Mouse (Mus musculus) MEL (cell line): ENCODE measurements around the gene Tbc1d1.

Source experiments
- MAX ChIP-seq: IDR thresholded peaks from 2 replicates; pipeline ENCODE4 v1.6.1; 2011; ENCODE audit warnings: low read length, improper control_type of control experiment
- NRF1 ChIP-seq: IDR thresholded peaks from 2 replicates; pipeline ENCODE4 v1.6.1; 2014; ENCODE audit warnings: low read depth, mild to moderate bottlenecking, inconsistent platforms, low read length, improper control_type of control experiment, moderate library complexity; ENCODE audit not compliant: poor library complexity, insufficient read depth, severe bottlenecking

DNA sequence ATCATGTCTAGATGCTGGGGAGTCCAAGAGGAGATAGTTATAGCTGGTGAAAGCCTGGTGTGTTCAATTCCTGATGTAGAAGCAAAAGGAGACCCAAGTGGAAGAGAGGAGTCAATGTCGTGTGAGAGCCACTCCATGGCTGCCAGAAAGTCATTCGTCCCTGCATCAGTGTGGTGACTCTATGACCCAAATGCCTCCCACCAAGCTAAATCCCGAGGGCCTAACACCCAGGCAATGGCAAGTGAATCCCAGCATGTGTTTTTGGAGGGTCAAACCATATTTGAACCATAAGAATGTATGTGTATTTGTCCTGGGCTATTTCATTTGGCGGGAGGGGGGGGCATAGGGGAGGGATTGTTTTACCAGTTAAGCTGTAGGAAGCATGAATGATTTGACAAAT lies 60.2 kb downstream of the Tbc1d1 start:
- TF ChIP-seq MAX (no peak), NRF1 (no peak)
